Mouse (Mus musculus): ENCODE results near the gene Spsb3. TPM values are rescaled to one million over a fixed set of nuclear protein-coding genes. Genes with fewer than 3 reads are reported as not detected.

Gene Spsb3
- polyA plus RNA-seq, 2 experiments = 39.4 to 49.6 TPM

DNA sequence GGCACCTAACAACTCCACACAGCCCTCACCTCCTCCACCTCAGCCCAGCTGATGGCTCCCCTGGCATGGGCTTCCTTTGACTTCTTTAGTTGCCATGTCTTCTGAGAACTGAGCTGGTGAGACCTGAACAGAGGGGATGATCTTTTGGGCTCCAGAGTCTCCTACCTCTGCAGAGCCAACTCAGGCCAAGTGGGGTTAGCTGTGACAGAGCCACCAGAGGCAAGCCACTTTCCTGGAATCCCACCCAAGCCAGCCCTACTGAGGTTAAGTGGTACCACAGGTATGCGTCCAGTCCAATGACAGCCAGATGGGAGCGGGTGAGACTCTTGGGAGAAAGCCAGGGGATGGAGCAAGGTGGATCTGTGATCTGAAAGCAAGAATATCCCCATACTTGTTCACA is 6.8 kb downstream of the Spsb3 start:
- 95% methylated on average over 2 of the region's 2 CpGs for WGBS
- Histone ChIP-seq H3K4me1 (ENCODE audit: control insufficient read depth, insufficient read depth, low read length) (peaks cover 22% of the 10 kb centered on the region), H3K36me3 (ENCODE audit: control insufficient read depth, insufficient read depth, low read length) (peaks cover 63% of the 10 kb centered on the region), H3K27ac (replicated peaks; ENCODE audit: low read depth, low read length) (no peak overlapping the region), H3K9ac (ENCODE audit: low read depth, low read length, severe bottlenecking) (no peak overlapping the region), H3K27me3 (ENCODE audit: control insufficient read depth, insufficient read depth, low read length) (no peaks in the 10 kb centered on the region), H3K4me3 (replicated peaks; ENCODE audit: low read length) (no peak overlapping the region), H3K4me2 (replicated peaks; ENCODE audit: low read depth, low read length, severe bottlenecking) (no peak overlapping the region), H3K9me3 (ENCODE audit: control insufficient read depth, low read length) (no peaks in the 10 kb centered on the region)
- no peak for TF ChIP-seq POLR2A (IDR thresholded peaks at IDR 0.05; ENCODE audit: borderline replicate concordance, extremely low read depth, insufficient read depth, insufficient read length)
- DNase-seq (ENCODE audit: low spot score) (no peak), ATAC-seq (ENCODE audit: low FRiP score, low read depth) (no peak)

DNA sequence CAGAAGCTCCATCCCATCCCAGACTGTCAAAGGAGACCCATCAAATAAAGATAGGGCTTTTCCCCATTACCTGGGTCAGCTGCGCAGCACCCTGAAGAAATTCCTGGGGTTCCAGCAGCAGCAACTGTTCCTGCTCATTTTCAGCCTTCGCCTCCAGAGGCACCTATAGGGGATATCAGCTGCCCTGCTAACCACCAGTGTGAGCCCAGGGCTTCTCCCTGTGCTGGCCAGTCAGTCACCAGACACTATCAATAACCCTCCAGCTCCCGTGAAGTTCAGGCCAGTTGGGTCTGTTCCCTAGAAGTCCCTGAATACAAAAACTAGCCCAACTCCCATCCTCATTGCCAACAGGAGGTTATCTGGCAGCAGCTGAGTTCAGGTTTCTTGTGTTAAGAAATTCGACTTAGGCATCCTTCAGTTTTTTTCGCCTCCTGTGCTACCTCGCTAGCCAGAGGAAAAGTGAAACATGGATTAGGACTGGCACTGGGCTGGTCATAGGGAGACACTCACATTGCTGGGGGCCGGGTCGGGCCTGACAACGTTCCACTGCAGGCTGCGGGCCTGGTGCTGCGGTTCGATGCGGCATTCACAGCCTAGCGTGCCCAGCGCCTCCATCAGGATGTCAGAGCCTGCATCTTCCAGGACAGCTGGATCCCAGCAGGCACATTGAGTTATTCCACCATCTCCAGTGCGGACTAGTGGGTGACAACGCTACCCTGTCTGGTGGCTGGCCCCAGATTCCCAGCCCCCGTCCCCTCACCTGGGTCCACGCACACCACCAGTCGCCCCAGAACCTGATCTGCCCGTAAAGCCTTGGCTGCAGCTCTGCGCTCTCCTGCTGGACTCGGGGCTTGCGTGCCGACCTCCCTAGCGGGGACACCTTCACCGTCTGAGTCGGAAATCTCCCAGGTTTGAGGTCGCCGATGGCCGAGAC is 7.9 kb downstream of the Spsb3 start:
- Histone ChIP-seq H3K27ac (replicated peaks; ENCODE audit: low read depth, low read length) (peak overlapping the region; percentile 68), H3K9ac (ENCODE audit: low read depth, low read length, severe bottlenecking) (peak overlapping the region; percentile 86), H3K4me2 (replicated peaks; ENCODE audit: low read depth, low read length, severe bottlenecking) (peak overlapping the region; percentile 98), H3K4me1 (ENCODE audit: control insufficient read depth, insufficient read depth, low read length) (peaks cover 22% of the 10 kb centered on the region), H3K4me3 (replicated peaks; ENCODE audit: low read length) (peak overlapping the region; percentile 70), H3K27me3 (ENCODE audit: control insufficient read depth, insufficient read depth, low read length) (no peaks in the 10 kb centered on the region), H3K9me3 (ENCODE audit: control insufficient read depth, low read length) (no peaks in the 10 kb centered on the region), H3K36me3 (ENCODE audit: control insufficient read depth, insufficient read depth, low read length) (peaks cover 71% of the 10 kb centered on the region)
- DNase-seq (ENCODE audit: low spot score) = no peak
- TF ChIP-seq POLR2A (IDR thresholded peaks at IDR 0.05; ENCODE audit: borderline replicate concordance, extremely low read depth, insufficient read depth, insufficient read length) = no peak
- ATAC-seq (ENCODE audit: low FRiP score, low read depth) = no peak
- WGBS = 12% methylated on average over 31 of the region's 31 CpGs

DNA sequence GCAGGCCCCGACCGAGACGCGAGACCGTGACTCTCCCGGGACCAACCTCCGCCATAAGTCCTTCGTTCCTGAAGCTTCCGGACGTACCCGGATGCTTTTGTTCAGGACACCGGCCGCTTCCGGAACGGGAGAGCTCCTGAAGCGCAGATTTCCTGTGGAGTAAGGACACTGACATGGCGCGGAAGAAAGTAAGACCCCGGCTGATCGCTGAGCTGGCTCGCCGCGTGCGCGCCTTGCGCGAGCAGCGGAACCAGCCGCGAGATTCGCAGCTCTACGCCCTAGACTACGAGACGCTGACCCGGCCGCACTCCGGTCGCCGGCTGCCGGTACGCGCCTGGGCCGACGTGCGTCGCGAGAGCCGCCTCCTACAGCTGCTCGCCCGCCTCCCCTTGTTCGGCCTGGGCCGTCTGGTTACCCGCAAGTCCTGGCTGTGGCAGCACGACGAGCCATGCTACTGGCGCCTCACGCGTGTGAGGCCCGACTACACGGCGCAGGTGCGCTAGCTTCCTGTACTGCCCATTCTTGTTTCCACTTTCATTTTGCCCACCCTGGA is 8.6 kb downstream of the Spsb3 start, which contains the start of the genes Eme2 and Mrps34:
Eme2 (minus strand) TSS at position 93 of the 553 bp plus-strand sequence.
Mrps34 (plus strand) TSS at position 122 of the 553 bp plus-strand sequence.
- under 1% methylated on average over 52 of the region's 62 CpGs for whole genome bisulfite sequencing
- H3K27me3 ChIP-seq (ENCODE audit: control insufficient read depth, insufficient read depth, low read length) = no peaks in the 10 kb centered on the region
- H3K9ac ChIP-seq (ENCODE audit: low read depth, low read length, severe bottlenecking) = peak within 1 kb of the TSS; percentile 86
- H3K36me3 ChIP-seq (ENCODE audit: control insufficient read depth, insufficient read depth, low read length) = peaks cover 72% of the 10 kb centered on the region
- peaks cover 22% of the 10 kb centered on the region for H3K4me1 ChIP-seq (ENCODE audit: control insufficient read depth, insufficient read depth, low read length)
- no peak for TF ChIP-seq POLR2A (IDR thresholded peaks at IDR 0.05; ENCODE audit: borderline replicate concordance, extremely low read depth, insufficient read depth, insufficient read length)
- ATAC-seq (ENCODE audit: low FRiP score, low read depth) = peak; percentile 79
- DNase-seq (ENCODE audit: low spot score) = peak; percentile 83
- H3K27ac ChIP-seq (replicated peaks; ENCODE audit: low read depth, low read length) = peak within 1 kb of the TSS; percentile 68
- H3K9me3 ChIP-seq (ENCODE audit: control insufficient read depth, low read length) = no peaks in the 10 kb centered on the region
- peak within 1 kb of the TSS; percentile 98 for H3K4me2 ChIP-seq (replicated peaks; ENCODE audit: low read depth, low read length, severe bottlenecking)
- peak within 1 kb of the TSS; percentile 70 for H3K4me3 ChIP-seq (replicated peaks; ENCODE audit: low read length)

DNA sequence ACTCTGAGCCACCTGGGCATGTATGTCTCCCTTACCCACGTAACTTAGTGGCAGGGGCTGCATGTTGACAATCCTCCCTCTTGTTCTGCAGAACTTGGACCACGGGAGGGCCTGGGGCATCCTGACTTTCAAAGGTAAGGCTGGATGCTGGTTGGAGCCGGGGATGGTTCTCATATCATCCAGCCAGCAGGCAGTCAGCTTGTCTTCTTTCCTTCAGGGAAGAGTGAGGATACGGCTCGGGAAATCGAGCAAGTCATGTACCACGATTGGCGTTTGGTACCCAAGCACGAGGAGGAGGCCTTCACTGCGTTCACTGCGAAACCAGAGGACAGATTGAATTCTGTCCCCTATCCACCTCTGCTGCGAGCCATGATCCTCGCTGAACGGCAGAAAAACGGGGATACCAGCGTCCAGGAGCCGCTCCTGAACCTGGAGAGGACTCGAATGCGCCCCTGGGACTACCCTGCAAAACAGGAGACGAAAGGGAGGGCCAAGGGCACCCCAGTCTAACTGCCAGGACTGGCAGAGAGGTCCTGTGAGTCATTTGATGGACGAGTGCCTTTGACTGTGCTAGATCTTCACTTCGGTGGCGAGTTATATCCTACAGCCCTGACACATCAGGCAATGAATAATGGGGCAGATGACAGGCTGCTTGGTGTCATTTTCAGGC is 9.3 kb downstream of the Spsb3 start:
- Histone ChIP-seq H3K36me3 (ENCODE audit: control insufficient read depth, insufficient read depth, low read length) (peaks cover 72% of the 10 kb centered on the region), H3K9me3 (ENCODE audit: control insufficient read depth, low read length) (no peaks in the 10 kb centered on the region), H3K4me1 (ENCODE audit: control insufficient read depth, insufficient read depth, low read length) (peaks cover 22% of the 10 kb centered on the region), H3K9ac (ENCODE audit: low read depth, low read length, severe bottlenecking) (peak overlapping the region; percentile 86), H3K27me3 (ENCODE audit: control insufficient read depth, insufficient read depth, low read length) (no peaks in the 10 kb centered on the region), H3K4me2 (replicated peaks; ENCODE audit: low read depth, low read length, severe bottlenecking) (peak overlapping the region; percentile 98), H3K4me3 (replicated peaks; ENCODE audit: low read length) (peak overlapping the region; percentile 70), H3K27ac (replicated peaks; ENCODE audit: low read depth, low read length) (peak overlapping the region; percentile 68)
- DNase-seq (ENCODE audit: low spot score) (no peak), ATAC-seq (ENCODE audit: low FRiP score, low read depth) (no peak)
- 13% methylated on average over 23 of the region's 23 CpGs for WGBS
- TF ChIP-seq POLR2A (IDR thresholded peaks at IDR 0.05; ENCODE audit: borderline replicate concordance, extremely low read depth, insufficient read depth, insufficient read length) = no peak

Data from limb, embryonic 14.5 days (tissue).